Mouse (Mus musculus): ENCODE results near the gene Gbp8.

DNA sequence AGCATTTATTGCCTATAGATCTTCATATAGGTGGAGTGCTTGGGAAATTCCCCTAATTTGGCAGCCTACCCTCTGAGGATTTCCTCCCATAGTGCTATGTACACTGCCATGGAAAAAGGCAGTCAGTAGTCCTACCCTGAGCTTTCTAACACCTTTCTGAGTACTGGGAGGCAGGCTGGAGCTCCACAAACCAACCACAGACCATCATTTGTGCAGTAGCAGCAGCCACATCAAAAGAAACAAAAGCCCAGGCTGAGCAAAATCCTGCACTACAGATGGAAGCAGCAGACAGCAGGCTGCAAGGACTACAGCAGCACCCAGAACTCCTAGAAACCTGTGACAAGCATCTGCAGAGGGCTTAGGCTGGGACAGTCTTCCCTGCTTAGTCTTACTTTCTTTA lies 129.0 kb downstream of the Gbp8 start:
- no peak for TF ChIP-seq CTCF (IDR thresholded peaks at IDR 0.05)
- no peak for TF ChIP-seq POLR2A (IDR thresholded peaks at IDR 0.05; ENCODE audit: insufficient read depth, low read depth, low read length)
- no peak for TF ChIP-seq EP300 (IDR thresholded peaks at IDR 0.05; ENCODE audit: insufficient read depth, low read depth, low read length)
